Mouse (Mus musculus) activated CD4-positive, CD25-positive, alpha-beta regulatory T cell, adult 4 months (primary cell): Measurements from ENCODE around the gene Erbb2. TPM values are rescaled to one million over a fixed set of nuclear protein-coding genes. Genes with fewer than 3 reads are reported as not detected.

ENCODE experiments used
- ATAC-seq: one replicate; pipeline ENCODE4 v1.8.0; 2017
- polyA plus RNA-seq, 2 experiments: library from polyadenylated mRNA; unstranded; fragments of 100-300 nt; shearing (Covaris generic); gene quantifications; one replicate each; pipeline ENCODE4 v1.2.1; 2017

Gene Erbb2
- polyA plus RNA-seq, 2 experiments from 2014 or later: 0.07 TPM; not detected in 1

DNA sequence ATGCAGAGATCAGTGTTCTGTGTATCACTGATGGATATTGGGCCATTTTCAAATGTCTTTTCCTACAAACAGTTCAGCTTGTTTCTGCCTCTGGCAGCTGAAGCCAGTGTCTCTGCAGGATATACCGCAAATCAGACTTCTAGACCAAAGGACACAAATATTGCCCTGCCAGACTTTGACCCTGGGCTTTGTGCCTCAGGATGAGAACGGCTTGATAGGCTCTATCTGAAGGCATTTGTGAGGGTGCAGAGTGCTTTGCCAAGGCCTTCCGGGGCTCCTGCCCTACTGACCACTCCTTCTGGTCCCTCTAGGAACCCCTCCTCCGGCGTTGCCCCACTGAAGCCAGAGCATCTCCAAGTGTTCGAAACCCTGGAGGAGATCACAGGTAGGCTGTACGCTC, 14.3 kb downstream of the Erbb2 start:
- no peak for ATAC-seq

DNA sequence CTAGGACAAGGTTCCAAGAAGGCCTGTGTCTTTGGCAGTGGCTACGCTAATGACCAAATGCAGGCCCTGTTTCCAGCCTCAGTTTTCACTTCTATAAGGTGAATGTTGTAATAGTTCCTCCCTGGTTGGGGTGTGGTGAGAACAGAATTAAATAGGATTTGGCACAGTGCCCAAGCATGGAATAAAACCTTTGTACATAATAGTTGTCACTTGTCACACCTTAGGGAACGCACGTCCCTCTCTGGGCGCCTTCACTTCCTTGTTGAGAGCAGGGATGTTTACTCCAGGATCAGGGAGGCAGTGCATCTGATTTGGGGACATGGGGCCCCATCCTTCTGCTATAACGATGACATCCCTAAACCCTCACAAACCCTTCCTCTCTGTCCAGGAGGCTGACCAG, 16.2 kb downstream of the Erbb2 start:
- ATAC-seq: no peak

DNA sequence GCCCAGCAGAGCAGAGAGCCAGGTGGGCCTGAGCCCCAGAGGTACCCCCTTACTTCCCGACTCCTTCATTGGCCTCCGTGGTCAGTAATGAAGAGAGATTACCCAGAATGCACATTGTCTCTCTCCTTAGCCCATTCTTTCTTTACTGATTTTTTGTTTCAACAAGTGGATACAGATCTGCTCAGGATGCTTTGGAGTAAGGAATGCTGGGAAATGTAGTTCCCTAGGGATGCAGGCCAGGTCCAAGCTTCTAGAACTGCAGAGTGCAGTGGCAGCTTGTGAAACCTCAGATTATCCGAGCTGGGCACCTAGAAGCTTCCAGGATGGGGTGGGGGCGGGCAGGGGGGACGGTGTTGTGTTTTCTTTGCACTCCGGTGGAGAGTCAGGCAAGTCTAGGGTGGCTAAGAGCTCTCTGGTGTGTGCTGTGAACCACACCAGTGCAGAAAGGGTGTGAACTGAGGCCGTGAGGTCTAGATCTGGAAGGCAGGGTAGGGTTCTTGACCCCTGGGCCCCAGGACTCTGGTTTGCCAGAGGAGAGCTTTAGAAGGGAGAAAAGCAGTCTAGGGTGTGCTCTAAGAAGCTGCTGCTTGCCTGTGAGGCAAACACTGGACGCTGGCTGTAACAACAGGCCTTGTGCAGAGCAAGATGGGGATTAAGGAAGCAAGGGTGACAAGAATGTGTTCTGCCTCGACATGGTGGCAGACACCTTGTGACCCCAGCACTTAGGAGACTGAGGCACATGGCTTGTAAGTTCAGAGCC, 19.7 kb downstream of the Erbb2 start:
- ATAC-seq: no peak

DNA sequence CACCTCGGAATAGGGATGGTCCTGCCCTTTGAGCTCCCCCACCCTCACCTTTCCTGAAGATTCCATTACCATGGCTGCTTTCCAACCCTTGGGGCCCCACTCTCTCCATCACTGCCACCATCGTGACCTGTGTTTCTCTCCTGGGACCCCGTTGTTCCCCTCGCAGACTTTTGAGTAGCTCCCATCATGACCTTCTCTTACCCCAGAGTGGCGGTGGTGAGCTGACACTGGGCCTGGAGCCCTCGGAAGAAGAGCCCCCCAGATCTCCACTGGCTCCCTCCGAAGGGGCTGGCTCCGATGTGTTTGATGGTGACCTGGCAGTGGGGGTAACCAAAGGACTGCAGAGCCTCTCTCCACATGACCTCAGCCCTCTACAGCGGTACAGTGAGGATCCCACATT, 23.5 kb downstream of the Erbb2 start:
- ATAC-seq: no peak

DNA sequence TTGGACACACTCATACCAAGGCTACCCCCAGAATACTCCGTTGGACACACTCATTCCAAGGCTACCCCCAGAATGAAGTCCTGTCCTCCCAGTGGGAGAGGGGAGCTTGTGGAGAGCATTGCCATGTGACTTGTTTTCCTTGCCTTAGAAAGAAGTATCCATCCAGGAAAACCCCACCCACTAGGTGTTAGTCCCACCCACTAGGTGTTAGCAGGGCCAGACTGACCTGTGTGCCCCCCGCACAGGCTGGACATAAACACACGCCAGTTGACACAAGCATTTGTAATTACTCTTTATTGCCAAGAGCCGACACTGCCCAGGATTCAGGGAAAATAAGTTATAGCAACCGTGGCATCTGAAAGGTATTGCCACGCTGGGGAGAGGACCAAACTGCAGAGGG, 25.2 kb downstream of the Erbb2 start:
- no peak for ATAC-seq

DNA sequence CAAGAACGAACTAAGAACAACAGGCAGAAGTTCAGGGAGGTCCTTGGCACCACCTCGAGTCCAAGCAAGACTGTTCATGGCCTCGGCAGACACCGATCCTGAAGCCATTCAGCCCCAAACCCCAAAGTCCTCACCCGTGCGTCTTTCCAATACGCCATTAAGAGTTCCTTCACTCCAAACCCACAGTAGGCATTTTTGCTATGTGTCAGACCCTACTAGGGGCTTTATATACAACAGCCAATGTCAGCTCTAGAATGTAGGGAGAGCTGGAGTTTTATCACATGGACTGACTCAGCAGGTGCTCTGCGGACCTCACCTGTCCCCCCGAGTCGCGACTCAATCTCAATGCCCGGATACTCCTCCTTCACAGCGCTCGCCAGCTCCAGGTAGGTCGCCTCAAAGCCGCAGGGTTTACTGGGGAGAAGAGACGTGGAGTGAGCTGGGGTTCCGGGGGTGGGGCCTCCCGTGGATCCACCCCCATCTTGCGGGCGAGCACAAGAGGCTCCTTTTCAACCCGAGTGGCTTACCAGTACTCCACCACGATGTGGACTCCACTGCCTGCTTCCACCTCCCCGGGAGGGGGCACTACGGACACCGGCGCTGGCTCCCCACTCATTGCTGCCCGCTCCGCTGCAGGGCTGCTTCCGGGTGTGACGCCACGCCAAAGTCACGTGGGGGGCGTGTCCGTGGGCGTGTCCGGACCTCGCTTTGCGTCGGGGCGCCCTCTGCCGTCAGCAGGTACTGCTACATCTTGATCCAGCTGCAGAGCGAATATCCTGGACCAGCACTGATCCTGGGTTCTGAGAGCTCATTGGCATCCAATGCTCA, 26.3 kb downstream of the Erbb2 start, which contains the start of gene Mien1:
Mien1 (minus strand) TSS at position 661 of the 828 bp plus-strand sequence.
- peak; percentile 84 for ATAC-seq

DNA sequence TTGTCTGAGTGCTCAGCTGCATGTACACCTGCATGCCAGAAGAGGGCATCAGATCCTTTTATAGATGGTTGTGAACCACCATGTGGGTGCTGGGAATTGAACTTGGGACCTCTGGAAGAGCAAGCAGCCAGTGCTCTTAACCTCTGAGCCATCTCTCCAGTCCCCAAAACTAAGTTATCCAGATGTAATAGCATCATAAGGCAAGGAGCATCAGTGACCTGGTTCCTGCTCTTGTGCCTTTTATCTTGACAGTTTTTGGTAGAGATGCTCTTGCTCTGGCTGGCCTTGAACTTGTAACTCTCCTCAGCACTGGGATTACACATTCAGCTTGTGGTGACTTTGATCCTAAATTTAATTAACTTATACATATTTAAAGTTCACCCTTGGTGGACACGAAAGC, 31.4 kb downstream of the Erbb2 start:
- ATAC-seq: no peak

DNA sequence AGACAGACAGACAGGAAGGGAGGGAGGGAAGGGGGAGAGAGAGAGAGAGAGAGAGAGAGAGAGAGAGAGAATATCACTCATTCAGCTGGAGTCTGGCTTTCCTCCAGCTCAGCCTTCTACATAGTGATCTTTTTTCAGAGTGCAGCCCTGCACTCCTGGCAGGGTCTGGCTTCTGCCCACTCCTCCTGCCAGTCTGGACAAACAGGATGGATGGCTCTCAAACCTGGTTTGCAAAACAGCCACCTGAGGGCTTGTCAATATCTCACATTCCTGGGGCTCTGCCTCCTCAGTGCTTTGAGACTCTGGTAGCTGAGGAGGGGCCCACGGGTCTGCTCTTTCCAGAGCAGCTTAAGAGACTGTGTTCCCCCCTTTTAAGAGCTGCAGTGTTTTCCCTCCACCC, 33.0 kb downstream of the Erbb2 start:
- ATAC-seq: no peak

DNA sequence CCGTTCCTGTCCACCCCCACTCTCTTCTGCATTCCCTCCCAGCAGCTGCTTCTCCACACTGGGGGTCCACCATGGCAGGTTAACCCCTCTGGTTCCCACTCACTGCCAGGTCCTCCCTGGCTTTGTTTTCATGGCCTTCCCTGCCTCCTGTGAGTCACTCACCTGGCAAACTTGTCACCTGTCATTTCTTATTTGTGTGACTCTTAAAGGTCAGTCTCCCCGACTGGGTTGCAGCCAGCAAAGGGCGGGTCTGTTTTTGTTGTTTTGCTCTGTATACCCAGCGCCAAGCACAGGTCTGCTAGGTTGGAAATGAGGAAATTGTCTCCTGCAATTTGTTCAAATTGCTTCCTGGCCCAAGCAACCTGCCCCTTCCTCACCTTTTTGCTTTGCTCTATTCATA, 33.4 kb downstream of the Erbb2 start:
- no peak for ATAC-seq

DNA sequence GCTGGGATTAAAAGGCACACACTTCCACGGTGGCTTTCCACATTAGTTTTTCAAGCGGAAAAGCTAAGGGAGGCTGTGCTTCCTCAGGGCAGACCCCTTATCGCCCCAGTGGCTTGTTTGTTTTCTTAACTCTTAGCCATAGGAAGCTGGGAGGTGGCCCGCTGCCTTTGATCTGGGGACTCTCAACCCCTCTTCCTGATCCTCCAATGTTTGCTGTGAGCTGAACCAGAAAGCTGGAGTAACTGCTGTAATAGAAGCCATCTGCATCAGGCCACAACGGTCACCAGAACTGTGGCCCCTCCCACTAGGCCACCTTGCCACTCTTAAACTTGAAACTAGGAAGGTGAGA, 33.9 kb downstream of the Erbb2 start, which contains the start of gene Grb7:
Grb7 (plus strand) TSS at position 182 of the 349 bp plus-strand sequence.
- no peak for ATAC-seq

DNA sequence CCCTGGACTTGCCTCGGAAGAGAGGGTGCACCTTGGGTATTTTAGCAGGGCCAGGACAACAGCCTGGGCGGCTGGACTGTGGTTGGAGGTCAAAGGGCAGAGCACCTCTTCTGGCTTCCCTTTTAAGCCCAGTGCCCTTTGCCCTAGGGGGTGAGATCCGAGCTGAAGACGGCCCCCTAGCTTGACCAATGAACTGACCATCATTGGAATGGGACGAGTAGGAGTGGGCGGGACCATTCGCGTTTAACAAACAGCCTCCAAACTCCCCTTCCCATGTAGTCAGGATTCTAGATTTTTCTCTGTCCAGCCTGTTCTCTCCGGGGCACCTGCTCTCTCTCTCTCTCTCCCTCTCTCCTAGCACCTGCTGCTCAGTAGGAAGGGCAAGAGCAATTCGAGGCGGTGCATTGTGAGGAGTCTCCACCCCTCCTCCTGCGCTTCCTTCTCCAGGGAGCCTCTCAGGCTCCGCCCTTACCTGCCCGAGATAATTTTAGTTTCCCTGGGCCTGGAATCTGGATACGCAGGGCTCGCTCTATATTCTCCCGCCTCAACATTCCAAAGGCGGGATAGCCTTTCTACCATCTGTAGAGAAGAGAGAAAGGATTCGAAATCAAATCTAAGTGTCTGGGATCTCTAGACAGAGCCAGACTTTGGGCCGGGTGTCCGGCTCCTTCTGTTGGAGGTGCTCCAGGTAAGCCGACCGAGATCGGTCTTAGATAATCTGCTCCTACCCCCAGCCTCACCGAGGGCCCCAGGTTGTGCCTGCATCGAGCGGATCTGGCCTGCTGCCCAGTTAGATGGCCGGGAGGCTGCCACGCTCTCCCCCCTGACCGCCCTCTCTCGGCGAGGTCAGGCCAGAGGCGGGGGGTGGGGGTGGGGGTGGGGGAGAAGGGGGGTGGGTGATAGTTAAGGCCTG, 34.5 kb downstream of the Erbb2 start:
- no peak for ATAC-seq

DNA sequence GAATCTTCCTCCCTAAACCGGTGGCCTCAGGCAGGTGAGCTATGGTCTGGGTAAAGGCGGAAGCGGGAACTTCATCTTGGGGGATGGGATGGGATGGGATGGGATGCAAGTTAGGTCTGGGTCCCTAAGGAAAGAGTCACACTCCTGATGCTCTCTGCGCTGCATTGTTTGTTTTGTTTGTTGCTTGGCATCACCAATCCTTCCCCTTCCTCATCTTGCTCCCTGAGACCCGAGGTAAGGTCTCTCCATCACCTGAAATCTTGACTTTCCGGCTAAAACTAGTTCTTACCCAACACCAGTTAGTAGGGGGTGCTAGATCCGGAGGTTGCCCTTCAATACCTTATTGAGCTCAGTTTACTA, 35.2 kb downstream of the Erbb2 start:
- ATAC-seq: no peak

DNA sequence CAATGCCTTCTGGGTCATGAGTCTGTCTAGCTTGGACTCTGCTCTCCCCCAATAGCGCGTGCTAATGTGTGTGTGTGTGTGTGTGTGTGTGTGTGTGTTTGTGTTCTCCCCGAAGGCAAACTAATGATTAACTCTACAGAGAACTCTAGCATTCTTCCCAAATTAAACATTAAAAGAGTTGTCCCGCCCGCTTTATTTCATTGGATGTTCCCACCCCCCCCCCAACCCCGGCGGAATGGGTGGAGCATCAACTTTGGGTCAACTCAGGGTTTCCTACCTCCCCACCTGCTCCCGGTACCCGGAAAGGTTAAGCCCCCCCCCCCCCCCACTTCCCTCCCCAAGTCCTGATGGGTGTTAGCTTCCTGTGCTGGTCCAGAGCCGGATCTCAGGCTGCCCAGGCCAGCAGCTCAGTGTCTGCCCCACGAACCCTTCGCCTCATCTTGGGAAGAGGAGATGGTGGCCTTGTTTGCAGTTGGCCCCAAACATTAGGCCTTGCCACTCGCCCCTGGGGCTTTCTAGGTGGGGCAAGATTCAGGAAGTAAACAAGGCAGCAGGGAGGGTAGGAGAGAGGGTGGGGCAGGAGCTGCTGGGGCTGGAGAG, 36.0 kb downstream of the Erbb2 start:
- ATAC-seq: no peak

DNA sequence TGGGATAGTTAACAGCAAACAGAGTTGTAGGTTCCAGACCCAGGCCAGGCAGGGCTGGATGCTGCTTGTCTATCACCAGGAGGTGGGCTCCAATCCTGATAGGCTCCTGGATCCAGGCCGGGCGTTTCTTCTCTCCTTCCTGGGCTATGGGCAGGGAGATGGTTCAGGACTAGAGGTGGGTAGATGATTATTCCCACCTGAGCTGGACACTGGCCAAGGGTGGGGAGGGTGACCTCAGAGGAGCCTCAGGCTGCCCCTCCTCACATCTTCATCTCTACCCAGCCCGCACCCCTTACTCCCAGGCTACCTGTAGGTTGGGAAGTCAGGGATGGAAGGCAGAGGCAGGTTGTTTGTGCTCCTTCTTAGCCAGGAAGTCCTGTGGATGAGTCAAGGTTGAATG, 37.1 kb downstream of the Erbb2 start:
- no peak for ATAC-seq

DNA sequence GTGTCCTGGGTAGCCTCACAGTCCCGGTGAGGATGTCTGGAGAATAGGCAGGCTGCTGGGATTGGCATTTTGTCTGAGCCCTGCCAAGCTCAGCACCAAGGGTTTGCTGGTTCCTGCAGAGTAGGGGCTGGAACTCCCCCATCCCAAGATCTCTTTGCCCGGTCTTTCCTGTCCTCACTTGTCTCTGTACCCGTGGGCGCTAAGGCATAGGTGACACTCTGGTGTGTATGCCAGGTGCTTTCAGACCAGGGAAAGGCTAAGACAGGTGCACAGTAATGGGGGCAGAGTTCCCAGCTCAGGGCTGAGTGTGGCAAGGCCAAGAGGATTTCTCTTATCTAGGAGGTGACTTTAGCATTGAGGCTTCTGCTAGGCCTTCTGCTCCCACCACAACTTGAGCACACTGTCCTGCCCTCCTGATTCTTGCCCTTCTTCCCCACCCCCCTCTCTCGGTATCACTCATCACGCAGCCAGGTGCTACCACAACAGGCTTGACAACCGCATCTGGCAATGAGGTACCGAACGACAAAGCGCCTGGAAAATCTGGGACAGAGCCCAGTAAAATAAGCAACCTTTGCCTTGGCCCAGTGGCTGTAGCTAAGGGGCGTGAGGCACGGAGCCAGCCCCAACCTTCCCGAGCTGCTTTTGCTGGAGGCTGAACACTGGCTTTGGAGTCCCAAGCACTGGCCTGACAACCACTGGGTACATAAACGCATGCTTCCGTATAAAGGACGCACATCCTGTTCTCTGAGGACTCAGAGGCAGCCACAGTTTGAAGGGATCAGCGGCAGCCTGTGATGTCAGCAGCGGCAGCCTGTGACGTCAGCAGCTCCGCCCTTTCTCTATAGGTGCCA, 37.9 kb downstream of the Erbb2 start:
- no peak for ATAC-seq

DNA sequence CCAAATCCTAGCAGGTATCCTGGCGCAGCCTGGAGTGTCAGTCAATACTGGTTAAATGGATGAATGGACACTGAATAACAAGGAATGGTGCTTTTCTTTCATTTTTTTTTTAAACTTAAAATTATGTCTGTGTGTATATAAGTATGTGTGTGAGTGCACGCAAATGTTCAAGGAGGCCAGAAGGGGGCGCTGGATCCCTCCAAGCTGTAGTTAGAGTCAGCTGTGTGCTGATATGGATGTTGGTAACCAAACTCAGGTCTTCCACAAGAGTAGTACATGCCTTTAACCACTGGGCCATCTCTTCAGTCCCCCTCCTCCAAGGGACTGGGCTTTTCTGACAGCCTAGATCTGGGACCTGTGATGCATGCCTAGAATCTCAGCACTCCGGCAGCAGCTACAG, 43.2 kb downstream of the Erbb2 start:
- no peak for ATAC-seq

DNA sequence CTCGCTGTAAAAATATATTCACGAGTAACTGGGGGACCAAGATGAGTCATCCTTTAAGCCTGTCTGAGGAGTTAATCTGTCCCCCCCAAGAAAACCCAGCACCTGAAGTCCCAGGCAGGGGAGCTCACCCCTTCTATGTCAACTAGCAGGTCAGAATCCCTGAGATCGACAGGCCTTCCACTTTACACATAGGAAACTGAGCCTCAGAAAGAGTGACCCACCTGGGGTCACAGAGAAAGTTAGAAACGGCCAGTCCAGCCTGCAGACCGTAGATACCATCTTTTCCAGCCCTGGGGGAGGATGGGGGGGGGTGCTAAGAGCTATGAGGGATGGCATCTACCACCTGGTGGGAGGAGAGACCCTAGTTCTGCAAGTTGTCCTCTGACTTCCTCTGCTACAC, 44.3 kb downstream of the Erbb2 start:
- no peak for ATAC-seq

DNA sequence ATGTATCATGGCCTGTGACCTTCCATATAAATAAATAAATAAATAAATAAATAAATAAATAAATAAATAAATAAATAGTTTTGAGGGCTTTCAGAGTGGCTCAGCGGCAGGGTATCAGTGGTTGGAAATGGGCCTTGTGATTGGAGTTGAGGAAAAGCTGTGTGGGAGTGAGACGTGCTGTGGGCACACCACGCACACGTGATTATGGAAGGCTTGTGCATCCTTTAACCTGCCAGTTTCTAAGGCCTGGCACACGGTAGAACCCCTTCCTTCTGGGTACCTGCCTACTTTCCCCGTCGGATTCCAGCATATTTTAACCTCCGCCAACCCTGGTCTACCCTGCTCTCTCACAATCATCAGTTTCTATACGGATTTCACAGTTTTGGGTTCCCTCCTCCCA, 44.7 kb downstream of the Erbb2 start:
- no peak for ATAC-seq

DNA sequence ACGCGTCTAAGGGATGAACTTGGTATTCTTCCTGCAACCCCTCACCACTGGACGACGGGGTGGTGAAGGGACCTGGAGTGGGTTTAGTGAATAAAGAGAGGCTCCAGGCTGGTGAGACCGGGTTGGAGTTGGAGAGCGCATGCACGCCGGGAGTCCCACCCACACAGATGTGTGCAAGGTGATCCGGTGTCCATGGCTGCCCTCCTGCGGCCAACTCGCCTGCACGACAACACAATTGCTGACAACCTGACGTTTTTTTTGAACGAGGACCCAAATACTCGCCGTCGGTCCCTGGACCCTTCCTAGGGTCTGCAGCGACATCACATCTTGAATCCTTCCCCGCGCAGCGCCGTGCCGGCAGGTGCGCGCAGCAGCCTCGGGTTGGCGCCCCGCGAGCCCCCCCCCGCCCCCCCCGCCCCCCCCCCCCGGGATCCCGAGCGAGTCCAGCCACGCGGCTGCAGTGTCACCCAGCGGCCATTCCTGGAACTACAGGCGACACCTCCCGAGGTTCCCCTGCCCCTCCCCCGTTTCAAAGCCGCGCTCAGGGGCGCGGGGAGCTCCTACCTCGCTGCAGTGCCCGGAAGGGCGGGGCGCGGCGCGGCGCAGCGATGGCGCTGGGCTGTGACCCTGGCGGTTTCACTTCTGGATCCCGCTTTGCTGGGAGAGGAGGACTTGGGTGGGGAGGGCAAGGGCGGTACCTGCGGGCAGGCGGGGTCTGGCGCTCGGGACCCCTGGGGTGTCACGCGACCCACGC, 45.3 kb downstream of the Erbb2 start:
- ATAC-seq: peak; percentile 79

DNA sequence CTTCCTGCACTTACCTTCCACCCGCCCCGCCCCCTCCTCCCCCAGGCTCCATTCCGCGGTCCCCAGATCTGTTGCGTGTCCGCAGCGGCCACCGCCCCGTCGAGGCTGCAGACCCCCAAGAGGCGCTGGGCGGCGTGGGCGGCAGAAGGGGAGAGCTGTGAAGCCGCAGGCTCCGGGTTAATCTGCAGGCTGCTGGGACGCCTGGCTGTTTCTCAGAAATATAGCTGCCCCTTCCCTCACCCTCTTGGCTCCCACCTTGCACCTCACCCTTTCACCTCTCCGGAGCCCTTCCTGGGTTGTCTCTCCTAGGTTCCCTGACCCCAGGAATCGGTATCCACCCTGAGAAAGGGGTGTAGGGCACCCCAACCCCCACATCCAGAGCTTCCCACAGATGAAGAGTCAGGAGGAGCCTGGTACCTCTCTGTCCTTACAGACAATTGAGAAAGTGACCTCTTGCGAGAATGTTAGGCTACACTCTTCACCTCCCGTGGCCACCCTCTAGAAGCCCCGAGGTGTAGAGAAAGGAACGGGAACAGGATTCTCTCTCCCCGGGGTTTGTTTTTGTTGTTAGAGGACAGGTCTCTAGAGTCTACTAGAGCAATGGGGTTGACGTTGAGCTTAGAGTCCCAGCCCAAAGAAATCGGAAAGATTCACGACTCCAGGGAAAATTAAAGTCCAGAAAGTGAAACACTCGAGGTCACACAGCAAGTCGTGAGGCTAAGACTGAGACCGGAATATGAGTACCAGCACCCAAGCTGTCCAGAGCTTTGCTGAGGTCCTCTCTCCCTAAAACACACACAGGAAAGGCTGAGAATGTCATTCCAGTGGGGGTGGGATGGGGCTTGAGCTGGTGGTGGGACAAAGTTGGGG, 46.1 kb downstream of the Erbb2 start:
- ATAC-seq: no peak
